Mouse (Mus musculus) liver, embryonic 15.5 days (tissue): ENCODE measurements around the gene Xxylt1. TPM values are rescaled to one million over a fixed set of nuclear protein-coding genes. Genes with fewer than 3 reads are reported as not detected.

ENCODE experiments used
- ATAC-seq: fragments of 200-750 bp; cut with Nextera tagmentation; 2 replicates; pipeline ENCODE4 v1.8.0; 2017; ENCODE audit warnings: moderate number of reproducible peaks, mild to moderate bottlenecking, moderate library complexity; ENCODE audit not compliant: insufficient read depth
- H3K27ac ChIP-seq: fragments of 300-500 bp; sonication (generic); replicated peaks from 2 replicates; pipeline ENCODE4 v1.5.1; 2015; ENCODE audit warnings: mild to moderate bottlenecking, inconsistent platforms
- H3K27me3 ChIP-seq: fragments of 300-500 bp; sonication (generic); 2 replicates; pipeline ENCODE4 v1.6.1; 2015; ENCODE audit warnings: mild to moderate bottlenecking, inconsistent platforms
- H3K36me3 ChIP-seq: fragments of 300-500 bp; sonication (generic); replicated peaks from 2 replicates; pipeline ENCODE4 v1.6.1; 2015; ENCODE audit warnings: moderate library complexity, mild to moderate bottlenecking, inconsistent platforms
- H3K4me1 ChIP-seq: fragments of 300-500 bp; sonication (generic); replicated peaks from 2 replicates; pipeline ENCODE4 v1.6.1; 2015; ENCODE audit warnings: inconsistent platforms
- H3K4me2 ChIP-seq: fragments of 300-500 bp; sonication (generic); 2 replicates; pipeline ENCODE4 v1.6.1; 2015; ENCODE audit warnings: moderate library complexity, mild to moderate bottlenecking, inconsistent platforms
- H3K4me3 ChIP-seq: fragments of 300-500 bp; sonication (generic); replicated peaks from 2 replicates; pipeline ENCODE4 v1.5.1; 2015; ENCODE audit warnings: mild to moderate bottlenecking, inconsistent platforms
- H3K9ac ChIP-seq: fragments of 300-500 bp; sonication (generic); 2 replicates; pipeline ENCODE4 v1.6.1; 2015; ENCODE audit warnings: moderate library complexity, mild to moderate bottlenecking, inconsistent platforms
- H3K9me3 ChIP-seq: fragments of 300-500 bp; sonication (generic); replicated peaks from 2 replicates; pipeline ENCODE4 v1.6.1; 2016; ENCODE audit warnings: inconsistent platforms
- WGBS: fragments of 180-500 bp; shearing (Covaris S2); methylation state at CpG from one replicate; pipeline ENCODE4 v1.1.7; 2015; ENCODE audit warnings: mixed read lengths; ENCODE audit not compliant: insufficient replicate concordance; 5-methylcytosine and 5-hydroxymethylcytosine counted together
- polyA plus RNA-seq: library from polyadenylated mRNA; unstranded; fragments of >200 nt; fragmentation: Nextera tagmentation; extraction: Ambion mirVana; gene quantifications from 2 replicates; pipeline ENCODE4 v1.2.1, GENCODE M21; 2015

Gene Xxylt1
- polyA plus RNA-seq, 1 experiment from 2014 or later, result 1.8 TPM

DNA sequence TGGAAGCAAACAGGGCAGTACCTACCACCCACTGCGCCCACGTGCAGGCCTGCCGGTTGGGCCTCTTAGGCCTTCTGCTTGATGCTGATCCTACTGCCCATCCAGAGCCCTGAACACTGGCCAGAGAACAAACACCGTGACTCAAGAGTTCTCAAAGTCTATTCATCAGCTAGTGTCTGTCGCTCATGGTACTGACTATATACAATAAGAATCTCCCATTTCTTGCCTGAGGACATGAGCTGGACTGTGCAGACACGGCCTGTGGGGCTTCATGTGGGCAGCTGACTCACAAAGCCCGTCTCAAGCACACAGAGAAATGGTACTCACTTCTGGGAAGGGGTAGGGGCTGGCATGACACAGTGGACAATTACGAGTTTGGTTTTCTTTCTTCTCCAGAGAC lies 125.1 kb downstream of the Xxylt1 start:
- Histone ChIP-seq H3K4me3 (no peak overlapping the region), H3K4me1 (peaks cover 21% of the 10 kb centered on the region), H3K36me3 (no peaks in the 10 kb centered on the region), H3K27ac (no peak overlapping the region), H3K4me2 (no peak overlapping the region), H3K9me3 (no peaks in the 10 kb centered on the region), H3K27me3 (no peaks in the 10 kb centered on the region), H3K9ac (no peak overlapping the region)
- 73% methylated on average over 8 of the region's 8 CpGs for WGBS
- ATAC-seq, result no peak

DNA sequence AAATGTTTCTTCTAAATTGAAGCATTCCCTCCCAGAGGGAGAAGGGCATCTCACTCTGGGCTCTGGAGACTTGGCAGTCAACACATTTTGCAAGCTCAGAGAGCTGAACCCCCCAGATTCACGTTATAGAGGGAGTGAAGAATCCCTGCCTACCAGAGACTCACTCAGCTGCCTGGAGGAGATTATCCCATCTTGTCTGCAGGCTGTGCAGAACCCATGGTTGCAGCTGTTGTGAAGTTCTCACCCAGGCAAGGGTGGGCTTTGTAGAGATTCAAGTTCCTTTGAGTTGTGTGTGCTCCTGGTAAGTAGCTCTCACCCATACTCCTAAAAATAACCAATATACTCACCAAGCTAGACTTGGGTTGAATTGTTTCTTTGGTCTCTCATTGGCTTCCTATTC lies 132.6 kb downstream of the Xxylt1 start:
- WGBS, result 44% methylated on average over 1 of the region's 1 CpGs
- Histone ChIP-seq H3K9ac (no peak overlapping the region), H3K36me3 (no peaks in the 10 kb centered on the region), H3K27ac (no peak overlapping the region), H3K4me3 (no peak overlapping the region), H3K9me3 (no peaks in the 10 kb centered on the region), H3K4me1 (peaks cover 22% of the 10 kb centered on the region; the same call in 1 of the 2 replicates), H3K4me2 (no peak overlapping the region), H3K27me3 (no peaks in the 10 kb centered on the region)
- no peak for ATAC-seq

DNA sequence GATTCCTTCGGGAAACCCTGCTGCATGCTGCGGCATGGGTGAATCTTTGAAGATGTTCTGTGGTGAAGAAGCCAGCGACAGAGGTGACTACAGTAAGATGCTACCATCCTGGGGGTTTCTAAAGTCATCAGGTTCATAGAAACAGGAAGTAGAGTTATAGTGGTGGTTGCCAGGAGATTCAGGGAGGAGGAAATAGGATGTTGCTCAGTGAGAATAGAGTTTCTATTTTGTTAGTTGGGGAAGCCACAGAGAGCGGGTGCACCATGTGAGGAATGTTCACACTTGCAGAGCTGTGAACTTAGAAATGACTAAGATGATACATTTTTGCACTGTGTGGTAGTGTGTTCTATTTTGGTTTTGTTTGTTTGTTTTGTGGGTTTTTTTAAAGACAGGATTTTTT lies 133.0 kb downstream of the Xxylt1 start:
- 62% methylated on average over 4 of the region's 4 CpGs for WGBS

GRCm38 (mm10) chr16:30944886-30945285 lies 136.3 kb downstream of the Xxylt1 start:
- Histone ChIP-seq H3K4me2 (no peak overlapping the region), H3K9me3 (no peaks in the 10 kb centered on the region), H3K27ac (0 out of 2 replicates have a peak overlapping the region, but pooled peaks have one; percentile 29), H3K36me3 (no peaks in the 10 kb centered on the region), H3K9ac (no peak overlapping the region), H3K4me1 (peaks cover 27% of the 10 kb centered on the region), H3K27me3 (no peaks in the 10 kb centered on the region), H3K4me3 (no peak overlapping the region)
- no peak for ATAC-seq
- 24% methylated on average over 8 of the region's 8 CpGs for WGBS

More for the DNA sequence above, 133.0 kb downstream of the Xxylt1 start:
- Histone ChIP-seq H3K9me3 (no peaks in the 10 kb centered on the region), H3K27ac (no peak overlapping the region), H3K4me3 (no peak overlapping the region), H3K36me3 (no peaks in the 10 kb centered on the region), H3K27me3 (no peaks in the 10 kb centered on the region), H3K4me2 (no peak overlapping the region), H3K4me1 (peaks cover 22% of the 10 kb centered on the region; the same call in 1 of the 2 replicates), H3K9ac (no peak overlapping the region)
- no peak for ATAC-seq

GRCm38 (mm10) chr16:30943919-30944318 lies 137.3 kb downstream of the Xxylt1 start:
- H3K4me2 ChIP-seq, result no peak overlapping the region
- ATAC-seq, result no peak
- H3K4me1 ChIP-seq, result peaks cover 30% of the 10 kb centered on the region
- H3K36me3 ChIP-seq, result no peaks in the 10 kb centered on the region
- 60% methylated on average over 4 of the region's 4 CpGs for WGBS
- H3K9me3 ChIP-seq, result no peaks in the 10 kb centered on the region
- no peak overlapping the region for H3K4me3 ChIP-seq
- no peak overlapping the region for H3K9ac ChIP-seq
- H3K27me3 ChIP-seq, result no peaks in the 10 kb centered on the region
- no peak overlapping the region for H3K27ac ChIP-seq

DNA sequence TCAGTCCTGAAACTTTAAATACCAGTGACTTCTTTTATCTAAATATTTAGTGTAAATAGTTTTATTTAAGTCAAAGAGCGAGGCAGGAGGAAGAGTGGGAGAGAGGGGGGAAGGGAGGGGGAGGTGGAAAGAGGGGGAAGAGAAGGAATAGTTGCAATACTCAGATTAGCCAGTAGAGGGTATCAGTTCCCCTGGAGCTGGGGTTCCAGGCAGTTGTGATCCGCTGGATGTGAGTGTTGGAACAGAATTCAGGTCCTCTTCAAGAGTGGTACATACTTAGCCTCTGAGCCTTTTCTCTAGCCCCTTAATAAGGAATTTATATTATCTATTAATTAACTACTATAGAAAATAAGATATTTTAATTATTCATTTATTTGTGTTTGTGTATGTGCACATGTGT lies 140.5 kb downstream of the Xxylt1 start:
- 52% methylated on average over 2 of the region's 2 CpGs for WGBS
- Histone ChIP-seq H3K9me3 (no peaks in the 10 kb centered on the region), H3K4me3 (no peak overlapping the region), H3K9ac (no peak overlapping the region), H3K4me2 (no peak overlapping the region), H3K27me3 (no peaks in the 10 kb centered on the region), H3K4me1 (peaks cover 26% of the 10 kb centered on the region), H3K36me3 (no peaks in the 10 kb centered on the region), H3K27ac (no peak overlapping the region)
- ATAC-seq, result no peak

- H3K36me3 ChIP-seq, result no peaks in the 10 kb centered on the region
- no peak for ATAC-seq
- H3K27ac ChIP-seq, result no peak overlapping the region
- 46% methylated on average over 3 of the region's 3 CpGs for WGBS
- no peaks in the 10 kb centered on the region for H3K9me3 ChIP-seq
- H3K4me3 ChIP-seq, result no peak overlapping the region
- no peak overlapping the region for H3K4me2 ChIP-seq
- H3K4me1 ChIP-seq, result peaks cover 20% of the 10 kb centered on the region
- no peak overlapping the region for H3K9ac ChIP-seq
- no peaks in the 10 kb centered on the region for H3K27me3 ChIP-seq
Measured at GRCm38 (mm10) chr16:30939903-30940302, 141.3 kb downstream of the Xxylt1 start.

DNA sequence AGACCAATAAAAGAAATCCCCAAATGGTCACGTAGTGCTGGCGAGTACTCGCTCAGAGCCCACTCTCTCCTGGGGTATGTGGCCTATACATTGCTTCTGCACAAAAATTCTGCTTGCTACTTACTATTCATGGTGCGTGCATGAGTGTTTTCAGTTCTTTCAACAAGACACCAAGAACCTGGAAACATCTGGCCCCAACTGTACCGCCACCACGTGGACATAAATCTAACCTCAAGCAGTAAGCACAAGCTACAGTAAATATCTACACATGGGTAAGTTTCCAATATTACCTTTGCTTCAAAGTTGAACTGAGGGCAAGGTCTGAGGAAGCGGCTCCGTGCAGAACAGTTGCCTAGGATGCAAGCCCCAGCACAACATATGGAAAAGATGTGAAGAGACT lies 142.0 kb downstream of the Xxylt1 start:
- no peaks in the 10 kb centered on the region for H3K9me3 ChIP-seq
- no peak overlapping the region for H3K4me3 ChIP-seq
- H3K27ac ChIP-seq, result no peak overlapping the region
- H3K9ac ChIP-seq, result no peak overlapping the region
- H3K4me2 ChIP-seq, result no peak overlapping the region
- H3K36me3 ChIP-seq, result no peaks in the 10 kb centered on the region
- H3K27me3 ChIP-seq, result no peaks in the 10 kb centered on the region
- no peak for ATAC-seq
- WGBS, result 61% methylated on average over 8 of the region's 8 CpGs
- H3K4me1 ChIP-seq, result peaks cover 13% of the 10 kb centered on the region

DNA sequence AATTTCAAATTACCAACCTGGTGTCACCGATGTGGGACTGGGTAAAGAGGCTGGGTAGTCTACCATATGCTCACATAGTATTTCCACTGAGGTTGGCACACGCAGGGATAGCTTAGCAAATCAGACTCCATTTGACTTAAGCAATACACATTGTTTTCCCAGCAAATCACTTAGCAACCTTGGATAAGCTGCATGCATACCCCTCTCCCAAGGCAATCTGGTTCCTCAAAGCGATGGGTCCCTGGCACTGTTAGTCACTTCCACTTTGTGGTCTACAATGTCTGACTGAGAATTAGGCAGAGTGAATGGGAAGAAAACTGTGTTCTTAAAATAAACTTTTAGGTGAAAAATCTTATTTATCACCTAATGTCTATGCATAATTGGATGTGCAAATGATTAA lies 142.6 kb downstream of the Xxylt1 start:
- Histone ChIP-seq H3K27me3 (no peaks in the 10 kb centered on the region), H3K36me3 (no peaks in the 10 kb centered on the region), H3K4me3 (no peak overlapping the region), H3K4me2 (no peak overlapping the region), H3K9ac (no peak overlapping the region), H3K4me1 (peaks cover 9% of the 10 kb centered on the region; the same call in 1 of the 2 replicates), H3K9me3 (no peaks in the 10 kb centered on the region), H3K27ac (no peak overlapping the region)
- ATAC-seq, result no peak
- 54% methylated on average over 3 of the region's 3 CpGs for WGBS

DNA sequence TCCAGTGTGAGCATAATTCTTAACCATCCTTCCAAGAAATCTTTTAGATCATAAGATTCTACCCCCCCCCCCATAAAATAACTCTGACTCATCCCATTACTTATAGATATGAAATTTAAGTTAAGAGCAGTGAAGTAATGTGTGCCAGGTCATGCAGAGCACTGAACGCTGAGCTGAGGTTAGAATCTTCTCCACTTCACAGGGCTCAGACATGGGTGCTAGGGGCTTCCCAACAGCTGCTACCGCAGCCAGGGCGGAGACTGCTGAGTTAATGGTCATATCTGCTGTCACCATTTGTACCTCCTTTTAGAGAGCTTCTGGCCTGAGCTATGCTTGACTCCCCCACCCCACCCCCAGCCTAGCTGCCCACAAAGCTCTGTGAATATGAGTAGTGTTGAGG lies 143.6 kb downstream of the Xxylt1 start:
- ATAC-seq, result no peak

DNA sequence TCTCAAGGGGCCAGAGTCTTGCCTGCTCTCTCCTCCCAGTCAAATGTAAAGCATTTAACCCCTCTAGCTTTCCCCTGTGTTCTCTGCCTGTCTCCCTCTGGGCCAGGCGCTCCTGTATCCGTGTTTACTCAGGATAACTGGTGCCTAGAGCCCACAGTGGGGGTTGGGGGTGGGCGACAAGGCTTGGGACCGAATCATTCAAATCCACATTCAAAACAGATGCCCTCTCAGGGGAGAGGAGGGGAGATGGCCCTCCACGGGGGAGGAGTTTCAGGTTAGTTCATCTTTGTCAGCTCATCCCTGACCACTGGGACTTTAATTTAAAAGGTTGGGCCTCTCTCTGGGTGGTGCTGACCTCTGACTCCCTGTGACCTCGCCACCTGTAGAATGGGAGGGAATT lies 144.8 kb downstream of the Xxylt1 start:
- Histone ChIP-seq H3K4me3 (no peak overlapping the region), H3K9me3 (no peaks in the 10 kb centered on the region), H3K4me2 (no peak overlapping the region), H3K4me1 (peaks cover 3% of the 10 kb centered on the region; the same call in 1 of the 2 replicates), H3K27me3 (no peaks in the 10 kb centered on the region), H3K36me3 (no peaks in the 10 kb centered on the region), H3K27ac (no peak overlapping the region), H3K9ac (no peak overlapping the region)
- ATAC-seq, result no peak
- whole genome bisulfite sequencing, result 47% methylated on average over 6 of the region's 6 CpGs

More for the DNA sequence above, 143.6 kb downstream of the Xxylt1 start:
- Histone ChIP-seq H3K4me1 (peaks cover 6% of the 10 kb centered on the region; the same call in 1 of the 2 replicates), H3K9me3 (no peaks in the 10 kb centered on the region), H3K27ac (no peak overlapping the region), H3K4me3 (no peak overlapping the region), H3K9ac (no peak overlapping the region), H3K4me2 (no peak overlapping the region), H3K27me3 (no peaks in the 10 kb centered on the region), H3K36me3 (no peaks in the 10 kb centered on the region)
- 48% methylated on average over 3 of the region's 3 CpGs for WGBS

DNA sequence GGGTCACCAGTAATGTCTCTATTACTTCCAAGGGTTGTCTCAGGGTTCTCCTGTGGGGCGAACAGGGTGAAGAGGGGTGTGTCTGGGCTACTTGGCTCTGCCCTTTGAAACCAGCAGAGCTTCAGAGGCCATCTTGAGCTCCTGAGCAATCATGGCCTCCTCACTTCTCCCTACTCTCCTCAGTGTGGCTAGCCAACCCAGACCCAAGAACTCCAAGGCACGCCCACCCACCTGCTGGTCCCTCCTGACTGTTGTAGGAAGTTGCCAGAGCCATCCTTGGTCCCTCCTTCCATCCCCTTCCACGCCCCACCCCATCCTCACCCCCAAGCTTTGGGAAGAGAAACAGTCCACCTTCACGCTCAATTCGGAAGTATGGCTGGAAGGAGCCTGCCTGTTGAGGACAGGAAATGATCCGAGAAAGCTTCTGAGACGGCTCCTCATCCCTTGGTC lies 145.2 kb downstream of the Xxylt1 start:
- WGBS, result 67% methylated on average over 7 of the region's 7 CpGs
- Histone ChIP-seq H3K27me3 (no peaks in the 10 kb centered on the region), H3K36me3 (no peaks in the 10 kb centered on the region), H3K27ac (no peak overlapping the region), H3K4me3 (no peak overlapping the region), H3K4me2 (no peak overlapping the region), H3K4me1 (peaks cover 3% of the 10 kb centered on the region; the same call in 1 of the 2 replicates), H3K9me3 (no peaks in the 10 kb centered on the region), H3K9ac (no peak overlapping the region)
- ATAC-seq, result no peak
